Mouse (Mus musculus): ENCODE measurements around the gene Olfr323. TPM values are rescaled to one million over a fixed set of nuclear protein-coding genes. Genes with fewer than 3 reads are reported as not detected.
A peak's percentile ranks its signal among the peaks of the same experiment; 100 is the strongest.

Olfr323 gene
- polyA plus RNA-seq, 1 experiment from 2014 or later, result not detected

- 67% methylated on average over 3 of the region's 3 CpGs for WGBS
- no peak overlapping the region for H3K27ac ChIP-seq (replicated peaks)
- no peak overlapping the region for H3K4me3 ChIP-seq
- DNase-seq (ENCODE audit: low spot score), result no peak
- H3K9me3 ChIP-seq (replicated peaks), result 0 out of 2 replicates have a peak, but pooled peaks cover 4% of the 10 kb centered on the region
- H3K4me1 ChIP-seq, result no peaks in the 10 kb centered on the region
- no peaks in the 10 kb centered on the region for H3K36me3 ChIP-seq
- no peaks in the 10 kb centered on the region for H3K27me3 ChIP-seq (ENCODE audit: low read depth, poor library complexity, severe bottlenecking)
Observed at GRCm38 (mm10) chr11:58588620-58589250, 41.6 kb downstream of the Olfr323 start.

DNA sequence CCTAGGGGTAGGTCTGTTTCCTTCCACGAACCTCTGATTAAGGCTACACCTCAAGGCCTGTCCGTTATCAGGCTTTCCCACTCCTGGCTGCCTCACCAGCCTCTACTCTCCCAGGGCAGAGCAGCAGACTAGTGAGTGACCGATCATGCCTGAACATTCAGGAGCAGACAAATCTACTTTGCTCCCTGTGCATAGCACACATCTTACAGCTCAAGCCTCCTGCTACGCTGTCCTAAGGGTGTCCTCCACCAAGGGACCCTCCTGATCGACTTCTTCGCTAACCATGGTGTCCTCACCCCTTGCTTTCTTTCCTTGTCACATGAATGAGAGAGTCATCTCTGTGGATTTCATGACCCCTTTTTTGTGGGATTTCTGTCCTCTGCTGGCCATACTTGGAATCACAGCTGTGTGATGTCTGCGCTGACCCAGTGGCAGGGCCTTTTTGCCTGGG, 42.4 kb downstream of the Olfr323 start:
- Histone ChIP-seq H3K36me3 (no peaks in the 10 kb centered on the region), H3K4me3 (no peak overlapping the region), H3K27ac (replicated peaks) (peak overlapping the region; percentile 52; the same call in 1 of the 2 replicates), H3K9me3 (replicated peaks) (0 out of 2 replicates have a peak, but pooled peaks cover 4% of the 10 kb centered on the region), H3K27me3 (ENCODE audit: low read depth, poor library complexity, severe bottlenecking) (no peaks in the 10 kb centered on the region), H3K4me1 (no peaks in the 10 kb centered on the region)
- DNase-seq (ENCODE audit: low spot score), result peak; percentile 31
- WGBS, result 76% methylated on average over 7 of the region's 7 CpGs

- WGBS, result 85% methylated on average over 8 of the region's 8 CpGs
- Histone ChIP-seq H3K9me3 (replicated peaks) (no peaks in the 10 kb centered on the region), H3K36me3 (no peaks in the 10 kb centered on the region), H3K27ac (replicated peaks) (no peak overlapping the region), H3K4me1 (no peaks in the 10 kb centered on the region), H3K4me3 (no peak overlapping the region), H3K27me3 (ENCODE audit: low read depth, poor library complexity, severe bottlenecking) (no peaks in the 10 kb centered on the region)
- DNase-seq (ENCODE audit: low spot score), result no peak
Observed at GRCm38 (mm10) chr11:58578636-58579035, 51.7 kb downstream of the Olfr323 start.

DNA sequence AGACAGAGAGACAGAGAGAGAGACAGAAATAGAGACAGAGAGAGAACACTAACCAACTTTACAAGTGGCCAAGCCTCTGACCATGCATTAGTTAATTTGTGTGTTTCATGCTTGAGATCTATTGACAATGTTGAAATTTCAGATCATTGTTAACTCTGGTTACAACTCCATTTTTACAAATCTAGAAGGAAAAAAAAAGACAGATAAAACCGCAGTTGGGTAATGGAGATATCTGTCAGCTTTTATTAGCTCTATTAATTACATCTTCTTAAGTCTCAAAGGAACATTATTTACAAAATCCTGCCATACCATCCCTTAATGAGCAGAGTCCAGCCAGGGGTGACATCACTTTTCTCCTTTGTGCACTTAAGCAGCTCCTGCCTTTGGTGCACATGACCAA, 52.9 kb downstream of the Olfr323 start, which contains the start of gene Olfr325:
Olfr325 (plus strand) TSS at position 301 of the 400 bp plus-strand sequence.
- Histone ChIP-seq H3K27me3 (ENCODE audit: low read depth, poor library complexity, severe bottlenecking) (no peaks in the 10 kb centered on the region), H3K4me3 (no peak within 1 kb of the TSS), H3K27ac (replicated peaks) (no peak within 1 kb of the TSS), H3K4me1 (no peaks in the 10 kb centered on the region), H3K9me3 (replicated peaks) (no peaks in the 10 kb centered on the region), H3K36me3 (no peaks in the 10 kb centered on the region)
- no peak for DNase-seq (ENCODE audit: low spot score)
- WGBS, result 88% methylated on average over 1 of the region's 1 CpGs

Other genes starting within 250 kb of the Olfr323 start
- not detected in 2 replicates for gene 1810065E05Rik, start 209.4 kb downstream of the Olfr323 start, polyA plus RNA-seq (2016; fragmentation: Nextera tagmentation; extraction: Ambion mirVana)
- not detected in 2 replicates for gene Gm12253, start 197.9 kb downstream of the Olfr323 start, polyA plus RNA-seq (2016; fragmentation: Nextera tagmentation; extraction: Ambion mirVana)
- gene Lypd9, start 177.6 kb downstream of the Olfr323 start, polyA plus RNA-seq (2016; fragmentation: Nextera tagmentation; extraction: Ambion mirVana), result not detected in 2 replicates
- gene Olfr30, start 168.2 kb downstream of the Olfr323 start, polyA plus RNA-seq (2016; fragmentation: Nextera tagmentation; extraction: Ambion mirVana), result not detected in 2 replicates
- gene Olfr332, start 137.9 kb downstream of the Olfr323 start, polyA plus RNA-seq (2016; fragmentation: Nextera tagmentation; extraction: Ambion mirVana), result not detected in 2 replicates
- not detected in 2 replicates for gene Olfr331, start 127.9 kb downstream of the Olfr323 start, polyA plus RNA-seq (2016; fragmentation: Nextera tagmentation; extraction: Ambion mirVana)
- gene Olfr330, start 95.7 kb downstream of the Olfr323 start, polyA plus RNA-seq (2016; fragmentation: Nextera tagmentation; extraction: Ambion mirVana), result not detected in 2 replicates
- gene Olfr329-ps, start 84.1 kb downstream of the Olfr323 start, polyA plus RNA-seq (2016; fragmentation: Nextera tagmentation; extraction: Ambion mirVana), result not detected in 2 replicates
- gene Olfr328, start 74.9 kb downstream of the Olfr323 start, polyA plus RNA-seq (2016; fragmentation: Nextera tagmentation; extraction: Ambion mirVana), result 0.06 TPM in 1 of 2 replicates, not detected in the other
- not detected in 2 replicates for gene Olfr224, start 59.9 kb downstream of the Olfr323 start, polyA plus RNA-seq (2016; fragmentation: Nextera tagmentation; extraction: Ambion mirVana)
- not detected in 2 replicates for gene Olfr325, start 52.8 kb downstream of the Olfr323 start, polyA plus RNA-seq (2016; fragmentation: Nextera tagmentation; extraction: Ambion mirVana)
- not detected in 2 replicates for gene Olfr324, start 35.4 kb downstream of the Olfr323 start, polyA plus RNA-seq (2016; fragmentation: Nextera tagmentation; extraction: Ambion mirVana)
- gene 2210407C18Rik, start 14.4 kb downstream of the Olfr323 start, polyA plus RNA-seq (2016; fragmentation: Nextera tagmentation; extraction: Ambion mirVana), result not detected in 2 replicates
- 0.46 and 0.53 TPM in 2 replicates for gene Trim58, start 10.0 kb upstream of the Olfr323 start, polyA plus RNA-seq (2016; fragmentation: Nextera tagmentation; extraction: Ambion mirVana)
- gene Olfr322, start 28.3 kb upstream of the Olfr323 start, polyA plus RNA-seq (2016; fragmentation: Nextera tagmentation; extraction: Ambion mirVana), result not detected in 2 replicates
- not detected in 2 replicates for gene Olfr320, start 50.6 kb upstream of the Olfr323 start, polyA plus RNA-seq (2016; fragmentation: Nextera tagmentation; extraction: Ambion mirVana)
- not detected in 2 replicates for gene Olfr319, start 68.7 kb upstream of the Olfr323 start, polyA plus RNA-seq (2016; fragmentation: Nextera tagmentation; extraction: Ambion mirVana)
- gene Olfr318, start 93.5 kb upstream of the Olfr323 start, polyA plus RNA-seq (2016; fragmentation: Nextera tagmentation; extraction: Ambion mirVana), result not detected in 2 replicates
- gene Olfr317, start 108.7 kb upstream of the Olfr323 start, polyA plus RNA-seq (2016; fragmentation: Nextera tagmentation; extraction: Ambion mirVana), result not detected in 2 replicates
- not detected in 2 replicates for gene Olfr316, start 122.2 kb upstream of the Olfr323 start, polyA plus RNA-seq (2016; fragmentation: Nextera tagmentation; extraction: Ambion mirVana)
- not detected in 2 replicates for gene Olfr315, start 142.7 kb upstream of the Olfr323 start, polyA plus RNA-seq (2016; fragmentation: Nextera tagmentation; extraction: Ambion mirVana)
- not detected in 2 replicates for gene Olfr314, start 152.5 kb upstream of the Olfr323 start, polyA plus RNA-seq (2016; fragmentation: Nextera tagmentation; extraction: Ambion mirVana)
- 3.8 and 6.1 TPM in 2 replicates for gene Fam183b, start 171.5 kb upstream of the Olfr323 start, polyA plus RNA-seq (2016; fragmentation: Nextera tagmentation; extraction: Ambion mirVana)
- not detected in 2 replicates for gene Olfr313, start 184.5 kb upstream of the Olfr323 start, polyA plus RNA-seq (2016; fragmentation: Nextera tagmentation; extraction: Ambion mirVana)
- not detected in 2 replicates for gene Olfr312, start 198.7 kb upstream of the Olfr323 start, polyA plus RNA-seq (2016; fragmentation: Nextera tagmentation; extraction: Ambion mirVana)
- gene Olfr311, start 208.8 kb upstream of the Olfr323 start, polyA plus RNA-seq (2016; fragmentation: Nextera tagmentation; extraction: Ambion mirVana), result not detected in 2 replicates
- 9.1 and 11.5 TPM in 2 replicates for gene Gm12258, start 216.7 kb upstream of the Olfr323 start, polyA plus RNA-seq (2016; fragmentation: Nextera tagmentation; extraction: Ambion mirVana)
- 11.2 and 12.5 TPM in 2 replicates for gene 2810021J22Rik, start 236.7 kb upstream of the Olfr323 start, polyA plus RNA-seq (2016; fragmentation: Nextera tagmentation; extraction: Ambion mirVana)

All from midbrain, embryonic 10.5 days (tissue).